Mouse (Mus musculus) activated CD4-positive, CD25-positive, alpha-beta regulatory T cell, adult 4 months (primary cell): Measurements from ENCODE around the gene Auts2. TPM values are rescaled to one million over a fixed set of nuclear protein-coding genes. Genes with fewer than 3 reads are reported as not detected.

Source experiments
- ATAC-seq: one replicate; pipeline ENCODE4 v1.8.0; 2017
- polyA plus RNA-seq, 2 experiments: library from polyadenylated mRNA; unstranded; fragments of 100-300 nt; shearing (Covaris generic); gene quantifications; one replicate each; pipeline ENCODE4 v1.2.1; 2017

The Auts2 gene
- polyA plus RNA-seq, 2 experiments from 2014 or later: 0.26 TPM; not detected in 1

DNA sequence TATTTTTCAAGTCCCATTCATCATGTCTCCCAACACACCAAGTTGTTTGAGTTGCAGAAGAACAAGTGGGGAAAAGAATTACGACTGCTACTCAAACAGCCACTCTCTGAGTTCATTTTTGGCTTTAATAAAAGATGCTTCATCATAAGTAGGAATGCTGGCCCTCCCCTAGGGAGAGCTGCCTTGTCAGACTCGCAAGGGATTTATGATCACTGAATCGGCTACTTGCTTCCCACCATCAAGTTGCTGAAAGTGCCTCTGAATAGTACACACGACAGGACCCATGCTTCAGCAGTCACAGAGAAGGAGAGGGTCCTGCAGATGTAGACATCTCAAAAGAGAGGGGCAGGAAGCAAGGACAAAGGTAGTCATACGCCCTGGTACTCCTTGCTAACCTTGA, 162.9 kb downstream of the Auts2 start:
- ATAC-seq: no peak

DNA sequence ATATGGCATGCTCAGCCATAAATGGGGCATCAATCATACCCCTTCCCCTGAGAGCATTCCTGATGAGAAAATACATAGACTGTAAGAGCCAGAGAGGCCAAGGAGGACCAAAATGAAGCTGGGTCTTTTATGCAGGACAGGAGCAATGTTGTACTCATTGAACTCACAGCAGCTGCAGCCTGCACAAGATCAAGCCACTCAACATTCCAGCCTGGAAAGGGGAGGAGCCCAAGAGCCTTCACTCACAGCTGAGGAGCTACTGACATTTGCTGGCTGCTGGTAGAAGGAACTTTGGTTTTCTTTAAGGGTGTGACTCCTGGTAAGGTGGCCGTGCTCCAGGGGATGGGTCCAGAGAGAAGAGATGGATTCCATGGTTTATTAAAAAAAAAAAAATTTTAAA, 164.2 kb downstream of the Auts2 start:
- ATAC-seq: no peak

GRCm38 (mm10) chr5:132375130-132375529, 168.0 kb downstream of the Auts2 start:
- no peak for ATAC-seq

DNA sequence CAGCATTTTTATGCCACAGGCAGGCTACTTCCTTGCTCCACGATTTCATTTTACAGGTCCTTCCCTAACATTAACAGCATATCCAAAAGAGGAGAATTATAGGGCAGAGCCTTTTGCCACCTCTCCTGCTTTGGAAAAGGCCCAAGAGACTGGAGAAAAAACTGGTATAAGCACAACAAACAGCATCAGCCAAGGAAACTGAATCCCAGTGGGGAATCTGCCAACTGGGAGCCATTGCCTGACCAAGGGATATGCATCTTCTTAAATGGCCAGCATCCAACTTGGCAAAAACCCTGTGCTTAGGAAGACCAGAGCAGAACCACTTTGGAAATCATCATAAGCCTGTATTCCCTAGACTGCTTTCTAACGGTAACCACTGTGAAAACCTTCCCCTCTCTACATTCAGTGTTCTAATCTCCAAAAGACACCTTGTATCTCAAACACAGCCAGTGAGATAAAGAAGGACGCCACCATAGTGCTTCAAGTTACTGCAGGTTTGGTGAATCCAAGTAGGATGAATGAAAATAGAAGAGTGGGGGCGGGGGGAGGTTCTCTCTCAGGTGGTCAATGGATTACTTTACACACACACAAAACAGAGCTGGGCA, 169.6 kb downstream of the Auts2 start:
- no peak for ATAC-seq

DNA sequence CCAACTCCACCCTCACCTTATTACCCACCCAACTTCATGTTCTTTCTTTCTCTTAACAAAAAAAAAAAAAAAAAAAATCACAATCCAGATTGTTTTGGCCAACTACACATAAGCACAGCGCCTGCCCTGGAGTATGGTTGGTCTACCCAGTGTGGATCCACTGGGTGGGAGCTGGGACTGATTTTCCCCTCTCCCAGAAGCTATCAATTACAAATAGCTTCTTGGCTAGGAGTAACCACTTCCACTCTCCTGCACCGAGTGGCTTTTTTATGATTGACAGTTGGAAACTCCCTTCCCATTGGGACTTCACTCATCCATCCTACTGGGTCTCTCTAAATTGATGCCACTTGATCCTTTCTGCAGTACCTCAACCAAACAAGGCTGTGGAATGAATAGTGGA, 170.5 kb downstream of the Auts2 start:
- no peak for ATAC-seq

GRCm38 (mm10) chr5:132368678-132369088, 174.5 kb downstream of the Auts2 start:
- no peak for ATAC-seq

DNA sequence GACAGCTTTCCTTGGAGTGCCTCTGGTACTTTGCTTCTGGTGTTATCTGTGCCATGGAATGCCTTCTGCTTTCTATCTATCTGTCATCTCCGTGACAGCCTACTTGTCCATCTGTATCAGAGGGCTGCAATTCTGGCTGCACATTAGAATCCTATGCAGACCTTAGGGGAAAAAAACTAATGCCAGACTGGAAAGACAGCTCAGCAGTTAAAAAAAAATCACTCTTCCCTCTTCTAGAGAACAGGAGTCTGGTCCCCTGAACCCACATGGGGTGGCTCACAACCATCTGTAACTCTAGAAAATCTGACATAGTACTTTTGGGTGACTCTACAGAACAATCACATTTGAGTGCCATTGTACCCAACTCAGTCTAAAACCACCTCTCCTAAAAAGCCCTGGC, 181.9 kb downstream of the Auts2 start:
- ATAC-seq: no peak

DNA sequence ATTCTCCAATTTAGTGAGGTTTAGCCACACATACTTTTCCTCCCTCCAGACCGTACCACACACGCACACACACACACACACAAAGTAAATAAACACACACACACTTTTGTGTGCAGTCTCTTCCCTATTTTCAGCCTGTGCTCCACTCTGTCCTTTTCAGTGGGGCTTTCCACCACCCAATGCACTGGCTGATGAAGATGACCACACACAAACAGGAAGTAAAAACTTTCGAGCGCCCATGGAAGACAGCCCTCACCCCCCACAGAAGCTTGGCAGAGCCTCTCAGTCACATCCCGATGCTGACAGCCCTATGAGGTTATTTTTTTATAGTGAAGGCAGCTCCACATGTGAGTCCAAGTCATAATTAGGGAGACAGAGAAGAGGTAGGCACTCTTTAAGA, 185.4 kb downstream of the Auts2 start:
- no peak for ATAC-seq

DNA sequence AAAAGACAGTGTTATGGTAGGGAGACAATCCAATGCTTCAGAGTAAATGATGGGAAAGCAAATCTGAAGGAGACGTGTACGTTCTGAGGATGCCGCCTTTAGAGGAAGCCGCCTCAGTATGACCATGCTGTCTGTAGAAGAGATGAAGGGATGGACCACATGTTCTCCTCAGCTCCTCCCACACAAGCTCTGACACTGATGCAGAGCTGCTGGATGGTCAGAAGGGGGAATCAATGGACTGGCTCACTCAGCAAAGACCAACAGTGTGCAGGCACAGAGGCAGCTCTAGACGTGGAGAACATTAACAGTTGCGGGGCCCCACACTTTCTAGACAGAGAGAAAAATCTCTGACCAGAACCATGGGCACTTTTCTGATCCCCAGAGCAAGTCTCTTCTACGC, 187.2 kb downstream of the Auts2 start:
- ATAC-seq: no peak

- ATAC-seq: no peak
Measured at GRCm38 (mm10) chr5:132352437-132352836, 190.7 kb downstream of the Auts2 start.

- ATAC-seq: no peak
Measured at GRCm38 (mm10) chr5:132351139-132351538, 192.0 kb downstream of the Auts2 start.

- ATAC-seq: no peak
Measured at GRCm38 (mm10) chr5:132341315-132341714, 201.8 kb downstream of the Auts2 start.

DNA sequence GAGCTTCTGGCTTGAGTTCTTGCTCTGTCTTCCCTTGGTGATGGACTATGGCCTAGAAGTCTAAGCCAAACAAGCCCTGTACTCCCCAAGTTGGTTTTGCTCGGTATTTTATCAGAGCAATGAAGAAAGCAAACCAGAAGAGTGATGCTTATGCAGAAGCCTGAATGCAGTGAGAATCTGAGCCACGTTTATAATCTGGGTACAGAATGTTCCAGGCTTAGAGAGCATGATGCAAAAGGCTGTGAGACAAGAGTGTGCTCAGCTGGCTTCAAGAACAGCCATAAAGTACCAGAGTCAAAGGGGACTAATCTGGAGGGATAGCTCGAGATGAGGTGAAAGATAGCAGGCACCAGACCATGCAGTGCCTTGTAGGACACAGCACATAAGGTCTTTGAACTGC, 205.5 kb downstream of the Auts2 start:
- ATAC-seq: no peak

GRCm38 (mm10) chr5:132335719-132336118, 207.4 kb downstream of the Auts2 start:
- no peak for ATAC-seq

DNA sequence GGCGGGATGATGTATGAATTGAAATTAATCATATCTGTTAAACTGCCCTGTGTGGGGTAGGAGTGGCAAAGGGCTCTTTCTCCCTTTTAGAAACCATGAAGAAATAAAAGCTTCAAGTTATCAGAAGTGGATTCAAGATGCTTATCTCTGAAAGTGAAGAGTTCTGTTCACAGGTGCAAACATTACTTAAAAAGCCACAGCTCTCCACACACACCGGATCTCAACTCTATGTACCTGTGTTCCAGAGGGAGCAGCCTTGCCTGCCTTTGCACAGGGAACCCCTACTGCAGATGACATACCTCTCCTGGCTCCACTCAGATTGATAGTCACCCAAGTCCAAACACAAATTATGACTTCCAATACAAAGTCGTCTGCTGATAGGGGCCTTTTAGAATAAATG, 208.3 kb downstream of the Auts2 start:
- no peak for ATAC-seq

DNA sequence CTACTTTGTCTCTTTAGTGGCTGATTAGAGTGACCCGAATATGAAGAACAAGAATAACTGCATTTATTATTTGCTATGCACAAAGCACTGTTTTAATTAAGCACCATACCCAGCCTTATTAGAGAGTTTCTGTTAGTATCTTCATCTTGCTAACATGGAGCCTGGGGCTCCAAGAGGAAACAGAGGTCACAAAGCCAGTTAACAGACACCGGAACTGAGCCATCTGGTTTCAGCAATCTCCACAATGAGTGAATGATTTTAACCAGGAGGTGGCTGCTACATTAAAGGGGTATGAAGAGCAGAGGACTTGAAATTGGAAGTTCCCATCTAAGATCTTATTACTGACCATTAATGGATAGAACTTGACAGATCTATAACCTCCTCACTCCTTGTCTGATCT, 209.4 kb downstream of the Auts2 start:
- no peak for ATAC-seq

DNA sequence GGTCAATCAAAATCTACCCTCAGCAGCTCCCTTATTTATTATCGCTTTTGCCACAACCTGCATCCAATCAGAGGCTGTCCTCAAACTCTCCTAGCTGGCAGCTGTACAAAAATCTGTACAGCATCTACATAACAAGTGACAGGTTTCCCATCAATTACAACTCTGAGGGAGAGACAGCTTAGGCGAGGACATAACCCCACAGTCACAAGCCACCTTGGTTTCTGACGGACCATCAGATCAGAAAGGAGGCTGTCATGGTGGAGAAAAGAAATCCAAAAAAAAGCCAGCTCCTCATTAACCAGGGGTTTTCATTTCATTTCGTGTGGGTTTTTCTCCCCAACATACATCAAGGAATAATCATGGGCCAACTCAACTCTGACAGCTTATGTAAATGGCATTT, 210.6 kb downstream of the Auts2 start:
- no peak for ATAC-seq

DNA sequence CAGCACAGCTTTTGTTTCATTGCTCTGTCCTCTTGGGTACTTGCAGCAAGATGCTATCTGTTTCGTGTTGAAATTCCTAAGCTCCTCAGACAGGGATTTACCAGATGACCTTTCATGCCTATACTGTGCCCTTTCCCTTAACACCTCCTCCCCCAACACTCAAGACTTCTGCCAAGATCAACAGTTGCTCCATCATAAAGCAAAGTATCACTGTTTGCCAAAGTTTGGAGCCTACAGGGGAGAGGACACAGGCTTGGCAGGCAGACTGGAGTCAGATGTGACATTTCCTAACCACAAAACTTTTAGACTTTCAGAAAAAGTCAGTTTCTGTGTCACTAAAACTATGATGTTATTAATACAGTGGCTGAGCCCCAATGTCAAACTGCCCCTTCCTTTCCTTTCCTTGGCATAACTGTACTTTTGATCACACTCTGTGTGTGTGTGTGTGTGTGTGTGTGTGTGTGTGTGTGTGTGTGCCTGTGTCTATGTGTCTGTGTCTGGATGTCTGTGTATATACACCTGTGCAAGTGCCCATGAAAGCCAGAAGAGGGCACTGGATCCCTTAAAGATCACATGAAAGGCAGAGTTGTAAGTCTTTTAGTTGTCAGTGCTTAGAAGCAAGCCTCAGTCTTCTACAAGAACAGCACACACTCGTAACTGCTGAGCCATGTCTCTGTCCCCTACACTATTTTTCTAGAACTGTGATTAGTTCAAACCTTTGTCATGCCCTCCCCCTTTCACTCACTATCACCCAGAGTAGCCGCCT, 213.8 kb downstream of the Auts2 start:
- ATAC-seq: no peak

GRCm38 (mm10) chr5:132324246-132324883, 218.8 kb downstream of the Auts2 start:
- ATAC-seq: no peak

DNA sequence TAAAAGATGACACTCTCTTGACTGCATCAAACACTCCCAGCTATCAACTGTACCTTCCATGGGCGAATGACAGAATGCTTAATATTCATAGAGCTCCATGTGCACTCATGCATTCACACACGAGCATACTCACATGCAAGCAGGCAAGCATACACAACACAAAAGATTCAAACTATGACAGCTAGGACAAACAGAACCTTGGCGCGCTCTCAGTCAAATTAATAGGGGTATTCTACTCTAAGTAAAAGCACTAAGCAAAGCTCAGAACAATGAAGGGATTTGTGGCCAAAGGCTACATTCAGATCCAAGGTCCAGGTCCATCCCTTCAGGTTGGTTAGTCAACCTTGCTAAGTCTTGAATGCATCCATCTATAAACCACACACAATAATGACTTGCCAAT, 219.5 kb downstream of the Auts2 start:
- no peak for ATAC-seq

DNA sequence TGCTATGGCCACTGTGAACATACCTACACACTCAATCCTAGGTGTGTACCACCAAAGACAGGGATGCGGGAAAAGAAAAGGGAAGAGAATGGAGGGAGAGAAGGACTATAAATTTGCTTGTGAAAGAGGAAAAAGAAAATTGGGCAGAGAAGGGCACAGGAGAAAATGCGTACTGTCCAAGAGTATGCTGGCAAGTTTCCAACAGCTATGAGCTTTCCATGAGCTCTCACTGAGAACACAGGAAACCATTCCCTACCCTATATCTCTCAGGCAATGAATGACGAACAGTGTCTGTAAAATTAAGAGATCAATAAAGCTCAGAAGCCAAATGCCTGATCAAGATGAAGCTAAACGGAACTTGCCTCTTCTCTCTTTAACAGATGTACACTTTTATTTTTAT, 220.2 kb downstream of the Auts2 start:
- ATAC-seq: no peak

DNA sequence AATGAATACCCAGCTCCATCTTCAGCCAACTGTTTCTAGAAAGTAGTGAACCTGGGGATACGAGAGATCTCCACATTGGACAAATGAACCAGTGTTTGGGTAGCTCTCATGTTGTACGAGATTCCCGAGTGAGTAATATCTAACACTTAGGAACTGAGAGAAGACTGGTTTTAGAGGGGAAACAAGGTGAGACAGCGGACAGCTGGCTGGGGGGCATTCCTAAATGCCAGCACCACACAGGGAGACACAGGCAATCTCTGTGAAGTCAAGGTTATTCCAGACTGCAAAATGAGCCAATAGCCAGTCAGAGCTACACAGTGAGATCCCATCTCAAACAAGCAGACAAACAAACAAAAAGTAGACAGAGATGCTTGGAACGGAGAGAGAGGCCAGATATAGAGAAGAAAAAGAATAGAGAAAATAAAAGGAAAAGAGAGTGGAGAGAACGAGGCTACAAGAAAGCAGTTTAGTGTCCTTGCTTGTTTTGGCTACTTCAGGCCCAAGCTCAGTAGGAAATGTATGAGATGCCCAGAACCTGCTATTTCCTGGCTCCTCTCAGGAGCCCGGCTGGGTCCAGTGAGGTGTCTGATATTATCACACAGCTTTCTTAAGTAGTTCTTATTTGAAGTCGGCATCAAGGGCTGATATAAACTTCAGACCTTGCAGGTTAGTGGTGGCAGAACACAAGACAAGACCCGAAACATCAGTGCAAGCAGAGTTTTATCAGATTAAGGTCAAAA, 224.9 kb downstream of the Auts2 start:
- ATAC-seq: no peak

GRCm38 (mm10) chr5:132316897-132317296, 226.2 kb downstream of the Auts2 start:
- no peak for ATAC-seq
